Mouse (Mus musculus): Measurements from ENCODE around the gene Ubxn10.

Gene Ubxn10

GRCm38 (mm10) chr4:138734105-138734504, 2.9 kb downstream of the Ubxn10 start:
- DNase-seq (ENCODE audit: low read depth in 2 of 2, low spot score in 2 of 2): no peak

DNA sequence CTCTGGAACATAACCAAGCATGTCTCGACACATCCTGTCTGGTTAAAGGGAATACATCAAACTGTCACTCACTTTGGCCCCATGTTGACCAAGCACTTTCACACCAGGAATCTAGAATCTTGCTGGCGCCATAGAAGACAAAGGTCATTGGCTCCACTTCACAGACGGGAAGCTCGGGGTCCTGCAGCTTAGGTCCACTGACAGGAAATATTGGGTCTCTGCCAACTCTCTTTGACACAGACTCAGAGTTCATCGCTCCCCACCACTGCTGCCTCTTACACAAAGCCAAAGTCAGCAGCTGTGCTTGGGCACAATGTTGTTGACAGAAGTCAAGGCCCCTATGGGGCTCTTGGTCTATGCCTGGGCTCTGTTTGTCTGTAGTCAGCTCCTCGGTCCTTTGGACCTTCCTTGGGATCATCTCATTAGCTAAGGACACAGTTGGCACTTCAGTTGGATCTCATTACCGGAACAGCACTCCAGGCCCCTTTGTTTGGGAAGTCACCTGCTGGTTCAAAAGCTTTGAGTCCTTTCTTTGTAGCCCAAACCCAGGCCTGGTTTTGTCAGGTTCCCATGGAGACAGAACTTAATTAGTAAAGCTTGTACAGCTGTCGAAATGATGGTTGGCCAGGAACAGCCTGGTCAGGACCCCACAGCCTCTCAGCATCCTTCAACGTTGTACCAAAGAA, 7.8 kb downstream of the Ubxn10 start:
- no peak for DNase-seq (ENCODE audit: low read depth in 2 of 2, low spot score in 2 of 2)

- no peak for DNase-seq (ENCODE audit: low read depth in 2 of 2, low spot score in 2 of 2)
These were observed 11.2 kb downstream of the Ubxn10 start for GRCm38 (mm10) chr4:138725751-138726150.

GRCm38 (mm10) chr4:138725127-138725461, 11.9 kb downstream of the Ubxn10 start:
- DNase-seq (ENCODE audit: low read depth in 2 of 2, low spot score in 2 of 2): peak; percentile 15 to 32

- no peak for DNase-seq (ENCODE audit: low read depth in 2 of 2, low spot score in 2 of 2)
These were observed 12.4 kb downstream of the Ubxn10 start, which contains the start of gene Pla2g2c for GRCm38 (mm10) chr4:138724354-138725126. TSS of gene Pla2g2c (plus strand) at chr4:138724792.

DNA sequence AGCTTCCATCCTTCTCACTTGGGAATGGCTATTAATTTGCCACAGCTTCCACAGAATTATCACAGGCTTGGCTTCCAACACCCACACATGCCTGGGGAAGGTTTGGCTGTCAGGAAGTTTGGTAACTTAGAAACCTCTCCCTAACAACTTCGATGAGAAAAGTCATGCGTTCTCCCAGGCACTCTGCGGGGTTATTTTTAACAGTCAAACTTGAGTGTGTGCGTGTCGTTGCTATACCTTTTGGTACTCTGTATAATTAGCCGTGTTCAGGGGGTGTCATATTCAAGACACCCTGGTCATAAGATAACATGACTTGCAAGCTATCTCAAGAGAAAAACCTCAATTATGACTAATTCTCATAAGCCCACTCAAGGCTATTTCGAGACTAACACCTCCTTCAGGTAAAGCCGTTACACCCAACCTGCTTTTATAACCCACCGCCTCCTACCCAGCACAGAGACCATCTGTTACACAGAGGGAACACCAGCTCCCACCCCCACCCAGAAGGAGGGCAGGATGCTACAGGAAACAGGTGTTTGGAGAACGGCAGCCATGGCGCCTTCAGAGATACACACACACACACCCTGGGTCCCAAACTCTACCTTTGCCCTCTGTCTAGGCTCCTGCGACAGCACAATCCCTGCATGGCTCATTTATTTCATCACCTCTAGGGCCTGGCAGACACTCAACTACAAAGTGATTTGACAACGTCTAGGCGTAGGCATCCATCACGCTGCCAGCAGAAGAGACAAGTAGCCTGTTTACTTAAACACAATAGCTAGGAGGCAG, 13.3 kb downstream of the Ubxn10 start:
- no peak for DNase-seq (ENCODE audit: low read depth in 2 of 2, low spot score in 2 of 2)

DNA sequence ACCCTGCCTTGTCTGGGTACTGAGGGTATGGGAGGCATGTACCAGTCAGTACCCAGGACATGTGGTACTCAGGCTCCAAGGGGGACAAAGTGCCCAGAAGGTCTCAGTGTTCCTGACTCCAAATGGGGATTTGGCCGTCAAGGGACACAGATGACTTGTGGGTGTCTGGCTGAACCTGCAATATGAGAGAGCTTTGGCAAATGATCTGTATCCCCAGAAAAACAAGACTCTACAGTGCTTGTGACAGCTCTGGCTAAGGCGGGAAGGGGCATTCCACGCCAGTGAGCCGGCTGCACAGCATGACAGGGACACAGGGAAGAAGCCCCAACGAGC, 17.7 kb downstream of the Ubxn10 start:
- no peak for DNase-seq (ENCODE audit: low read depth in 2 of 2, low spot score in 2 of 2)

GRCm38 (mm10) chr4:138718586-138719263, 18.2 kb downstream of the Ubxn10 start:
- no peak for DNase-seq (ENCODE audit: low read depth in 2 of 2, low spot score in 2 of 2)

DNA sequence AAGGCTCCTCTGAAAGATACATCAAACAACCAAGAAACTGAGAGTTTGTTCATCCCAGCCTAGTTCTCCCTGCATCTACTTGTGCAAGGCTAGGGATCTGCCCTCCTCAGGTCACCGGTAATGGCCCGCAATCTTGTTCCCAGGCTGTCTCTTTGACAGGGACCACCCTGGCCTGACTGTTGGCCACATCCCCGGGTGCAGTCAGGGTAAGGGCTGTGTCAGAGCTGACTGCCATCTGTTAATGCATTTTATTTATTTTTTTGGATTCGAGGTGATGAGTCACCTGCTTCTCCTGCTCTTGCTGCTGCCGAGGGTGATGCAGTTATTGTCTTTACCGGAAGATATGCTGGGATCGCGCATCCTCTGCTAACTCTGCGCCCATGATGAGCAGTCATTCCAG, 20.3 kb downstream of the Ubxn10 start:
- DNase-seq (ENCODE audit: low read depth in 2 of 2, low spot score in 2 of 2): no peak

GRCm38 (mm10) chr4:138714186-138714585, 22.8 kb downstream of the Ubxn10 start:
- no peak for DNase-seq (ENCODE audit: low read depth in 2 of 2, low spot score in 2 of 2)

DNA sequence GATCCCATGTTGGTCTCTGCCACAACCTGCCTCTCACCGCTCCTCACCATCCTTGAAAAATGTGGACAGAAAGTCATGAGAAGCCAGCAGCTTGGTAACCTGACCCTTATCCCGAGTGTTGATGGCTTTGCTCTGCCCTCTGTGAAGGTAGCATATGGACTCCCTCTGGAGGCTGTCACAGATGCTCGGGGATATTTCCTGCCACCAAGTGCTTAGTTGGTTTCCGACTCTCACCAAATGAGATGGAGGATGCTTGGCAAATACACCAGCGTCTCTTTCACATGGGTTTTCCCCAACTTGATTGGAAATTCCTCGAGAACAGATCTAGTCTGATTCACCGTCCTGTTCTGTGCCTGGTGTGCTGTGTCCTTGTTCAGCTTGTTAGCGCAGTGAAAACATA, 24.3 kb downstream of the Ubxn10 start:
- DNase-seq (ENCODE audit: low read depth in 2 of 2, low spot score in 2 of 2): no peak

DNA sequence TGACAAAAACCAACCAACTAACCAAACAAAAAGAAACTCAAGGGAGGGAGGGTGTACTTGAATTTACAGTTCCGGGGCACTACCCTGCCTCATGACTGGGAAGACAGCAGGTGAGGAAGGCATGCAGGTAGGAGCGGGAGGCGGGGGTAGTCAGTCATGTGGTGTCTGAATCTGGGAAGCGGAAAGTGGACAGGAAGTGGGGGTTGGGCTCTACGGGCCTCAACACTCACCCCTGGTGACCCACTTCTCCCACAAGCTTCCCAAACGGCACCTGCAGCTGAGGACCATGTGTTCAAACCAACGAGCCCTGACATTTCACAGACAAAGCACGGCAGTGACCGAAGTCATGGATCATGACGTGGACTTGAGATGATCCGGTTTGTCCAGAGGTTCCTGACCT, 24.9 kb downstream of the Ubxn10 start:
- DNase-seq (ENCODE audit: low read depth in 2 of 2, low spot score in 2 of 2): no peak

- DNase-seq (ENCODE audit: low read depth in 2 of 2, low spot score in 2 of 2): no peak
These were observed 25.7 kb downstream of the Ubxn10 start for GRCm38 (mm10) chr4:138711051-138711820.

DNA sequence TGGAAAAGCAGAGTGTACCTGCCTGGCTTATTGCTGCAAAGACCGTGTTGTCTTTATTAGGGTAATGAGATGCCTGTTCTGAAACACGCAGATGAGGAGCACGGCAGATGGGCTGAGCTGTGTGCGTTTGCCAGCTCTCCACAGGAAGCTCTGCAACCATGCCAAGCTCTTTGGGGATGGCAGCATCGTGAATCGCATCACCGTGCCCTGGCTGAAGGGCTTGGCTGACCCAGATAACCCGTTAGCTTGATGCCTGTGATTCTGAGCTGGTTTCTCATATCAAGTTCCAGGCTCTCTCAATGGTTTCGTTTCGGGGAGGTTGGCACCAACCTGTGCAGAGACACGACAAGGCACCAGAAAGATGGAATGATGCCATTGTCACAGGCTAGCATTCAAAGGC, 26.3 kb downstream of the Ubxn10 start:
- no peak for DNase-seq (ENCODE audit: low read depth in 2 of 2, low spot score in 2 of 2)

- DNase-seq (ENCODE audit: low read depth in 2 of 2, low spot score in 2 of 2): no peak
These were observed 27.0 kb downstream of the Ubxn10 start for GRCm38 (mm10) chr4:138709944-138710343.

DNA sequence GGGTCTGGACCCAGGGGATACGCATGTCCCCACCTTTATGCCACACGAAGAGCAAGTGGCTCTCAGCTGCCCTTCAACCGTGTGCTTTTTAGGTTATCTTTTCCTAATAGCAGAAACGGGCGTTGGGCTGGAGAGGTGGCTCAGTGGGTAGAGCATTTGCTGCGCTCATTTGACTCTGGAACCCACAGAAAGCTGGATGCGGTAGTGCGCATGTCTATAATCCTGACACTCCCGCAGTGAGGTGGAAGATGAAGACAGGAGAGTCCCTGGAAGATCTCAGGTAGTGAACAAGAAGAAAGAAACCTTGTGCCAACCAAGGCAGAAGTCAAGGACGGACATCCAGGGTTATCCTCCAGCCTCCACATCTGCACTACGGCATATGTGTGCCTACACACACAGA, 27.7 kb downstream of the Ubxn10 start:
- no peak for DNase-seq (ENCODE audit: low read depth in 2 of 2, low spot score in 2 of 2)

DNA sequence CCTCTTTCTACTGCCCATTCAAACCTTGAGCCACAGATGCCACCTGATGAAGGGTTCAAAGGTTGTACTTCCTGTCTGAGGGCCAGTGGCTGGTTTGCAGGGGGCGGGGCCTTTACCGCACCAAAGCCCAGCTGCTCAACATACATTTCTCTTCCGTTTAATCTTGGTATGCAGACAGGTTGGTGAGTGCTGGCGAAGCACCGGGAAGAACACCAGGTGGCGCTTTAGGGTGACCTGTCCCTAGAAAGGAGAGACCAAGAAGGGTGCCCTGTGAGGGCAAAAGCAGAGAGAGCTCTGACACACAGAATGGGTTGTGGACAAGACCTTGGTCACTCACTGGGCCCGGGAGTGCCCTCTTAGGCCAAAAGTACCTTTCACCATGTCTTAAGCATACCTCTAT, 28.3 kb downstream of the Ubxn10 start:
- peak; percentile 20 to 30 for DNase-seq (ENCODE audit: low read depth in 2 of 2, low spot score in 2 of 2)

DNA sequence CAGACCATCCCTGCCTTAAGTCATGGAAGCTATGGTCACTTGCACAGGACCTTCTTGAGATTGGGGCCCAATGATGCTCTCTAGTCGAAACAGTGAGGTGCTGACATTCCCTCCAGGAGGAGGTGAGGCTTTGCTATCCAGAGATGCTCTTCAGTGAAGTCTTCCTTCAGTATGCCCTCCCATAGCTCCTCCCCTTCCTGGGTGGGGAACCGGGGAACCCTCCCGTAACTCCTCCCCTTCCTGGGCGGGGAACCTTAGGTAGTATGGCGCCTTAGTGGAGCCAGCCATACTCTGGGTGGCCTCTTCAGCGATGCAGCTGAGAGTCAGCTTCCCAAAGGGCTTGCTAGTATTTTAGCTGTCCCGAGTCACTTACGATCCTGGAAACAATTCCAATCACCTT, 30.3 kb downstream of the Ubxn10 start:
- DNase-seq (ENCODE audit: low read depth in 2 of 2, low spot score in 2 of 2): no peak

- DNase-seq (ENCODE audit: low read depth in 2 of 2, low spot score in 2 of 2): no peak
These were observed 32.8 kb downstream of the Ubxn10 start for GRCm38 (mm10) chr4:138704169-138704568.

GRCm38 (mm10) chr4:138703591-138703990, 33.4 kb downstream of the Ubxn10 start:
- DNase-seq (ENCODE audit: low read depth in 2 of 2, low spot score in 2 of 2): no peak

- no peak for DNase-seq (ENCODE audit: low read depth in 2 of 2, low spot score in 2 of 2)
These were observed 34.4 kb downstream of the Ubxn10 start for GRCm38 (mm10) chr4:138702528-138702927.

Measured in CD8-positive naive resting alpha-beta T cell, adult 2 months (primary cell).